Mouse (Mus musculus) cerebellum, postnatal 25 days (tissue): ENCODE measurements around the gene Anapc4.
A peak's percentile ranks its signal among the peaks of the same experiment; 100 is the strongest.

Experiments used
- DNase-seq, 2 experiments: peaks; one replicate each; pipeline ENCODE4 v3.0.0; 2021; ENCODE audit warnings: mixed read lengths in 2 of 2

Anapc4 gene

GRCm38 (mm10) chr5:52871461-52871860 lies 37.6 kb downstream of the Anapc4 start:
- DNase-seq = no peak

- no peak for DNase-seq
Observed at GRCm38 (mm10) chr5:52871986-52872385, 38.2 kb downstream of the Anapc4 start.

- DNase-seq = peak; percentile 72 to 88
Observed at GRCm38 (mm10) chr5:52878847-52879246, 45.0 kb downstream of the Anapc4 start.

GRCm38 (mm10) chr5:52879926-52880325 lies 46.1 kb downstream of the Anapc4 start:
- no peak for DNase-seq

- no peak for DNase-seq
Observed at GRCm38 (mm10) chr5:52882446-52882845, 48.6 kb downstream of the Anapc4 start.

- peak; percentile 55 to 71 for DNase-seq
Observed at GRCm38 (mm10) chr5:52887085-52887484, 53.3 kb downstream of the Anapc4 start.

- DNase-seq = no peak
Observed at GRCm38 (mm10) chr5:52889919-52890318, 56.1 kb downstream of the Anapc4 start.

- DNase-seq = no peak
Observed at GRCm38 (mm10) chr5:52891949-52892835, 58.4 kb downstream of the Anapc4 start.

- no peak for DNase-seq
Observed at GRCm38 (mm10) chr5:52893938-52894337, 60.1 kb downstream of the Anapc4 start.

GRCm38 (mm10) chr5:52904246-52904645 lies 70.4 kb downstream of the Anapc4 start:
- DNase-seq = no peak

GRCm38 (mm10) chr5:52904671-52905070 lies 70.9 kb downstream of the Anapc4 start:
- DNase-seq = no peak

GRCm38 (mm10) chr5:52908246-52908645 lies 74.4 kb downstream of the Anapc4 start:
- no peak for DNase-seq

- no peak for DNase-seq
Observed at GRCm38 (mm10) chr5:52910159-52910591, 76.4 kb downstream of the Anapc4 start.

- DNase-seq = no peak
Observed at GRCm38 (mm10) chr5:52911286-52911870, 77.6 kb downstream of the Anapc4 start.

- no peak for DNase-seq
Observed at GRCm38 (mm10) chr5:52913711-52914110, 79.9 kb downstream of the Anapc4 start.

- peak in 1 of 2 experiments; percentile 6 for DNase-seq
Observed at GRCm38 (mm10) chr5:52916186-52916585, 82.4 kb downstream of the Anapc4 start.
